Mouse (Mus musculus) heart, embryonic 14.5 days (tissue): ENCODE measurements around the gene Wsb1. TPM values are rescaled to one million over a fixed set of nuclear protein-coding genes. Genes with fewer than 3 reads are reported as not detected.
A peak's percentile ranks its signal among the peaks of the same experiment; 100 is the strongest.

Source experiments
- ATAC-seq: fragments of 200-750 bp; cut with Nextera tagmentation; 2 replicates; pipeline ENCODE4 v1.8.0; 2017; ENCODE audit warnings: low read depth, moderate TSS enrichment; ENCODE audit not compliant: insufficient number of reproducible peaks, insufficient read depth, low FRiP score
- H3K27ac ChIP-seq, 2 experiments: fragments of 200-500 bp in 1 of 2; fragments of 300-500 bp in 1 of 2; sonication (generic) in 1 of 2; replicated peaks in 1 of 2; 2 replicates each; pipeline ENCODE4 v1.5.1; 2012 to 2014; ENCODE audit warnings: low read depth in 2 of 2, low read length in 2 of 2, control low read depth in 1 of 2, mild to moderate bottlenecking in 1 of 2, mixed read lengths in 1 of 2; ENCODE audit not compliant: control insufficient read depth in 1 of 2, insufficient read depth in 1 of 2
- H3K27me3 ChIP-seq: fragments of 300-500 bp; sonication (generic); 2 replicates; pipeline ENCODE4 v1.6.1; 2014; ENCODE audit warnings: mild to moderate bottlenecking, low read length, control low read depth; ENCODE audit not compliant: control insufficient read depth, insufficient read depth
- H3K36me3 ChIP-seq: fragments of 300-500 bp; sonication (generic); 2 replicates; pipeline ENCODE4 v1.6.1; 2014; ENCODE audit warnings: mild to moderate bottlenecking, control low read depth, low read length, mixed read lengths; ENCODE audit not compliant: control insufficient read depth, insufficient read depth
- H3K4me1 ChIP-seq, 2 experiments: fragments of 200-500 bp in 1 of 2; fragments of 300-500 bp in 1 of 2; sonication (generic) in 1 of 2; 2 replicates each; pipeline ENCODE4 v1.6.1; 2012 to 2014; ENCODE audit warnings: low read length in 2 of 2, control low read depth in 1 of 2, mixed read lengths in 1 of 2; ENCODE audit not compliant: control insufficient read depth in 2 of 2, insufficient read depth in 2 of 2
- H3K4me2 ChIP-seq: fragments of 300-500 bp; sonication (generic); 2 replicates; pipeline ENCODE4 v1.6.1; 2014; ENCODE audit warnings: mild to moderate bottlenecking, low read length
- H3K4me3 ChIP-seq, 2 experiments: fragments of 200-500 bp in 1 of 2; fragments of 300-500 bp in 1 of 2; sonication (generic) in 1 of 2; 2 replicates each; pipeline ENCODE4 v1.5.1; 2012 to 2014; ENCODE audit warnings: low read length in 2 of 2, mild to moderate bottlenecking in 2 of 2, control low read depth in 1 of 2, low read depth in 1 of 2, moderate library complexity in 1 of 2; ENCODE audit not compliant: control insufficient read depth in 1 of 2, insufficient read depth in 1 of 2
- H3K9ac ChIP-seq: fragments of 300-500 bp; sonication (generic); 2 replicates; pipeline ENCODE4 v1.6.1; 2014; ENCODE audit warnings: mild to moderate bottlenecking, low read length
- H3K9me3 ChIP-seq: fragments of 300-500 bp; sonication (generic); 2 replicates; pipeline ENCODE4 v1.6.1; 2016; ENCODE audit warnings: low read length, control low read depth; ENCODE audit not compliant: control insufficient read depth
- WGBS: fragments of 180-500 bp; shearing (Covaris S2); extraction: QIAGEN DNeasy Blood & Tissue Kit; methylation state at CpG from one replicate; pipeline ENCODE4 v1.1.7; 2014; 5-methylcytosine and 5-hydroxymethylcytosine counted together
- polyA plus RNA-seq: library from polyadenylated mRNA; unstranded; fragments of >200 nt; fragmentation: Nextera tagmentation; extraction: Ambion mirVana; gene quantifications from 2 replicates; pipeline ENCODE4 v1.2.1, GENCODE M21; 2014

Wsb1 gene
- polyA plus RNA-seq, 1 experiment from 2014 or later = 169 TPM

- Histone ChIP-seq H3K4me1 (peaks cover 7 to 17% of the 10 kb centered on the region in 2 experiments), H3K9me3 (no peaks in the 10 kb centered on the region), H3K27ac (no peak overlapping the region), H3K27me3 (no peaks in the 10 kb centered on the region), H3K9ac (no peak overlapping the region), H3K4me2 (no peak overlapping the region), H3K36me3 (no peaks in the 10 kb centered on the region), H3K4me3 (no peak overlapping the region)
- 84% methylated on average over 3 of the region's 3 CpGs for WGBS
- ATAC-seq = no peak
Observed at GRCm38 (mm10) chr11:79293025-79293424, 38.6 kb upstream of the Wsb1 start.

DNA sequence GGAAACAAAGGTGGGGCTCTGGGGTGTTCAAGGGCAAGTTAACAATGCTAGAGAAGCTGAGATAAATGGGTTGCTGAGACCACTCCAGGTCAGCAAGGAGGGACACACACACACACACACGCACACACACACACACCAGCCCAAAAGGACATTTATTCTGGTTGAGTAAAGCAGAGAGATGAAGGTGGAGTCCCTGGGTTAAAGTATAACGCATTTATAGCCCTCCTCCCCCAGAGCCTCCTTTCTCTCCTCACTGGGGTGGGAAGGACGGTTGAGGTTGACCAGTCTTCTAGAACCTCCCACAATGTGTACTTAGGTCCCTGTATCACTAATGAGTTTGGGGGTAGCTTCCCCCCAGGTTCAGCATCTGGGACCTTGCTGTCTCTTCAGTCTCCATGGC, 37.7 kb upstream of the Wsb1 start:
- Histone ChIP-seq H3K9ac (no peak overlapping the region), H3K9me3 (no peaks in the 10 kb centered on the region), H3K27ac (no peak overlapping the region), H3K27me3 (no peaks in the 10 kb centered on the region), H3K36me3 (no peaks in the 10 kb centered on the region), H3K4me1 (peaks cover 9 to 17% of the 10 kb centered on the region in 2 experiments), H3K4me2 (no peak overlapping the region), H3K4me3 (no peak overlapping the region)
- ATAC-seq = no peak
- 81% methylated on average over 3 of the region's 3 CpGs for WGBS

- H3K9ac ChIP-seq = no peak overlapping the region
- H3K4me3 ChIP-seq = no peak overlapping the region
- H3K9me3 ChIP-seq = no peaks in the 10 kb centered on the region
- ATAC-seq = no peak
- no peak overlapping the region for H3K4me2 ChIP-seq
- no peak overlapping the region for H3K27ac ChIP-seq
- peaks cover 11 to 17% of the 10 kb centered on the region in 2 experiments for H3K4me1 ChIP-seq
- no peaks in the 10 kb centered on the region for H3K36me3 ChIP-seq
- no peaks in the 10 kb centered on the region for H3K27me3 ChIP-seq
- 70% methylated on average over 5 of the region's 5 CpGs for WGBS
Observed at GRCm38 (mm10) chr11:79291651-79292050, 37.2 kb upstream of the Wsb1 start.

- H3K27ac ChIP-seq = no peak overlapping the region
- no peak overlapping the region for H3K9ac ChIP-seq
- 43% methylated on average over 2 of the region's 2 CpGs for WGBS
- ATAC-seq = no peak
- H3K27me3 ChIP-seq = no peaks in the 10 kb centered on the region
- no peak overlapping the region for H3K4me2 ChIP-seq
- H3K4me1 ChIP-seq = peaks cover 17 to 24% of the 10 kb centered on the region in 2 experiments
- H3K9me3 ChIP-seq = no peaks in the 10 kb centered on the region
- no peak overlapping the region for H3K4me3 ChIP-seq
- H3K36me3 ChIP-seq = no peaks in the 10 kb centered on the region
Observed at GRCm38 (mm10) chr11:79290473-79290872, 36.0 kb upstream of the Wsb1 start.

GRCm38 (mm10) chr11:79288913-79289640, 34.6 kb upstream of the Wsb1 start:
- Histone ChIP-seq H3K4me3 (no peak overlapping the region), H3K9me3 (peaks cover 2% of the 10 kb centered on the region; the same call in 1 of the 2 replicates), H3K4me2 (no peak overlapping the region), H3K4me1 (peaks cover 17 to 24% of the 10 kb centered on the region in 2 experiments), H3K36me3 (no peaks in the 10 kb centered on the region), H3K9ac (no peak overlapping the region), H3K27me3 (no peaks in the 10 kb centered on the region), H3K27ac (peak overlapping the region; percentile 31 to 32; a peak in 1 of 4 replicates)
- ATAC-seq = no peak
- 37% methylated on average over 5 of the region's 5 CpGs for WGBS

DNA sequence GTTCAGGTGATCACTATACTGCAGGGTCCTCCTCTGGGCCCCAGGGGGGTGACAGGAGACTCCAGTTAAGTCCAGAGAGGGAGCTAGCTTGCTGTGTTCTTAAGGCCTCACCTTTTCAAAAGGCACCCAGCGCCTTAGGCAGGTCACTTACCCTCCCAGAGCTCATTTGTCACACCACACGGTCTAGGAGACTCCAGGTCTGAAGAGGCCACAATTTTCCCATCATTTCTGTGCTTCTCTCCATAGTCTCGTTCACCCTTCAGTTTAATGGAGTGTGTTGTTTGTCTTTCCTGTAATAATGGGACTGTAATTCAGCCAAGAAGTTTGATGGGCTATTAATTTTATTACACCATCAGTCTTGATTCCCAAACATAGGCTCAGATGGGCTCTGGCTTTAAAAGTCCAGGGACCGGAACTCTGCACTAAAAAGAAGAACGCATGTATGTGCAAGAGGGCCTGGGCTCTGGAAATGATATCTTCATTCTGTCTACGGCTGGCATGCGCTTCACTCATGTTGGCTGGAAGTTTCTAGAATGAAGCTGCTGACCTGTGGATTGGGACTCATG, 33.9 kb upstream of the Wsb1 start:
- Histone ChIP-seq H3K27ac (no peak overlapping the region), H3K9me3 (peaks cover 2% of the 10 kb centered on the region; the same call in 1 of the 2 replicates), H3K4me2 (no peak overlapping the region), H3K36me3 (no peaks in the 10 kb centered on the region), H3K27me3 (no peaks in the 10 kb centered on the region), H3K4me3 (no peak overlapping the region), H3K4me1 (peaks cover 17 to 24% of the 10 kb centered on the region in 2 experiments), H3K9ac (no peak overlapping the region)
- ATAC-seq = no peak
- WGBS = 76% methylated on average over 7 of the region's 7 CpGs

GRCm38 (mm10) chr11:79287447-79287846, 33.0 kb upstream of the Wsb1 start:
- no peak for ATAC-seq

More at GRCm38 (mm10) chr11:79287447-79287846, 33.0 kb upstream of the Wsb1 start:
- Histone ChIP-seq H3K4me2 (no peak overlapping the region), H3K27me3 (no peaks in the 10 kb centered on the region), H3K9me3 (peaks cover 2% of the 10 kb centered on the region; the same call in 1 of the 2 replicates), H3K36me3 (no peaks in the 10 kb centered on the region), H3K4me3 (no peak overlapping the region), H3K9ac (no peak overlapping the region), H3K4me1 (peaks cover 17 to 24% of the 10 kb centered on the region in 2 experiments), H3K27ac (0 out of 4 replicates have a peak overlapping the region, but pooled peaks of 1 of the 2 experiments have one; percentile 21)
- WGBS = 67% methylated on average over 6 of the region's 6 CpGs
